Mouse (Mus musculus) common myeloid progenitor, adult 5-6 weeks (primary cell): ENCODE results near the gene Armh1. TPM values are rescaled to one million over a fixed set of nuclear protein-coding genes. Genes with fewer than 3 reads are reported as not detected.

Experiments used
- ATAC-seq: replicated peaks from 2 replicates; pipeline ENCODE4 v1.8.0; 2016; ENCODE audit warnings: low read depth, mild to moderate bottlenecking, moderate TSS enrichment, inconsistent platforms; ENCODE audit not compliant: poor library complexity, severe bottlenecking
- total RNA-seq: library from RNA; stranded (forward); fragments of 200-1000, 187-1606 nt; gene quantifications from 2 replicates; pipeline ENCODE4 v1.2.3, GENCODE M21; 2017

The Armh1 gene
- not detected in 2 replicates for total RNA-seq

GRCm38 (mm10) chr4:117251801-117252316, at the start of gene Armh1, which contains the start of gene Tmem53:
Gene Armh1, minus strand, starts transcription at chr4:117252125.
Gene Tmem53, plus strand, starts transcription at chr4:117251951.
- peak; percentile 93 for ATAC-seq

- no peak for ATAC-seq
Measured at GRCm38 (mm10) chr4:117299921-117300320, 48.0 kb upstream of the Armh1 start.

- ATAC-seq, result no peak
Measured at GRCm38 (mm10) chr4:117297819-117298218, 45.9 kb upstream of the Armh1 start.

- ATAC-seq, result no peak
Measured at GRCm38 (mm10) chr4:117296849-117297593, 45.1 kb upstream of the Armh1 start.

GRCm38 (mm10) chr4:117291696-117292095, 39.8 kb upstream of the Armh1 start:
- no peak for ATAC-seq

GRCm38 (mm10) chr4:117288927-117289801, 37.2 kb upstream of the Armh1 start:
- ATAC-seq, result peak; percentile 97

- no peak; the same call in 1 of the 2 replicates for ATAC-seq
Measured at GRCm38 (mm10) chr4:117288277-117288926, 36.5 kb upstream of the Armh1 start.

GRCm38 (mm10) chr4:117284363-117284762, 32.4 kb upstream of the Armh1 start:
- ATAC-seq, result no peak

GRCm38 (mm10) chr4:117283271-117284191, 31.6 kb upstream of the Armh1 start:
- no peak for ATAC-seq

- no peak for ATAC-seq
Measured at GRCm38 (mm10) chr4:117281090-117281845, 29.3 kb upstream of the Armh1 start.

- no peak for ATAC-seq
Measured at GRCm38 (mm10) chr4:117280397-117280930, 28.5 kb upstream of the Armh1 start.

- ATAC-seq, result no peak
Measured at GRCm38 (mm10) chr4:117279253-117279642, 27.3 kb upstream of the Armh1 start.

GRCm38 (mm10) chr4:117278381-117279252, 26.7 kb upstream of the Armh1 start:
- no peak for ATAC-seq

- ATAC-seq, result no peak
Measured at GRCm38 (mm10) chr4:117277687-117278086, 25.8 kb upstream of the Armh1 start.

GRCm38 (mm10) chr4:117277021-117277420, 25.1 kb upstream of the Armh1 start:
- no peak for ATAC-seq

- no peak for ATAC-seq
Measured at GRCm38 (mm10) chr4:117276281-117276711, 24.4 kb upstream of the Armh1 start.

- ATAC-seq, result no peak
Measured at GRCm38 (mm10) chr4:117274720-117275119, 22.8 kb upstream of the Armh1 start.
